In the genomic region with DNA sequence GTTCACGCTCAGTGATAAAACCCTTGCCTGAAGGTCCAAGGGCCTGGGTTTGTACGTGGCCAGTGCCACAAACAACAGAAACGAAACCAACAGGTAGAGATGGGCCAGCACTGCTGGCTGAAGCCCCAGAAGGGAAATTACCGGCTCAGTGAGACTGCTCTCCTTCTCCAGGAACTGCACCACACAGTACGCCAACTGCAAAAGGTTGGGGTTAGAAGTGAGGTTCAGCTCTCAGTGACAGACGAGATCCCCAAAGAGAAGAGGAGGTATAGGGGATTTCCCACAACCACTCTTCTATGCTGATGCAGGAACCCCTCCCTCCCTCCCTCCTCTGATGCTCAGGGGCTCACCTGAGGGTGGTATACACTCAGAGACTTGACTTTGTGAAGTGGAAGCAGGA, we compare ENCODE assay signal across 20 mouse cellular contexts.
"Had no signal": no experiment of that assay in that cellular context is flagged by ENCODE, and none has a peak within 500 bp of the region (broad histone marks: within the 10 kb centered on the region; RNA-seq: fewer than 3 reads in every experiment).

No protein-coding gene starts in this region.

- H3K27me3 ChIP-seq: limb, embryonic 12.5 days; limb, embryonic 15.5 days; lung, embryonic 15.5 days; megakaryocyte, embryonic 14.5 days; midbrain, embryonic 13.5 days had no signal

- ATAC-seq: midbrain, embryonic 13.5 days; midbrain, embryonic 16.5 days had no signal

- H3K27ac ChIP-seq: limb, embryonic 12.5 days; limb, embryonic 15.5 days; liver, embryonic 14.5 days; lung, embryonic 15.5 days; midbrain, embryonic 10.5 days; midbrain, embryonic 13.5 days had no signal

- H3K4me3 ChIP-seq: limb, embryonic 12.5 days; limb, embryonic 15.5 days; lung, embryonic 15.5 days; megakaryocyte, embryonic 14.5 days; midbrain, embryonic 10.5 days; midbrain, embryonic 13.5 days had no signal

- DNase-seq: kidney, adult 18-20 months; kidney, adult 9 months; kidney, postnatal 14 days; kidney, postnatal 4 days; left cerebral cortex, postnatal 4 days; lung, adult 18-20 months; lung, postnatal 10 days; lung, postnatal 36 days; right cerebral cortex, adult 18-20 months; right cerebral cortex, postnatal 14 days; right cerebral cortex, postnatal 4 days; thymus, postnatal 36 days had no signal
